Mouse (Mus musculus) granulocyte monocyte progenitor cell, adult 5-6 weeks (primary cell): ENCODE results near the gene Olfr543. TPM values are rescaled to one million over a fixed set of nuclear protein-coding genes. Genes with fewer than 3 reads are reported as not detected.

Source experiments
- ATAC-seq: replicated peaks from 2 replicates; pipeline ENCODE4 v1.8.0; 2016; ENCODE audit warnings: mild to moderate bottlenecking, moderate TSS enrichment, inconsistent platforms; ENCODE audit not compliant: poor library complexity, severe bottlenecking
- total RNA-seq, 2 experiments: library from RNA; stranded (forward) in 1 of 2; stranded (reverse) in 1 of 2; fragments of 200-712, 200-1000 nt in 1 of 2; fragments of >200 nt in 1 of 2; fragmentation: Nextera tagmentation in 1 of 2; gene quantifications; 2 replicates each; pipeline ENCODE4 v1.2.3; 2014 to 2017

Olfr543 gene
- total RNA-seq, 2 experiments from 2014 or later = not detected

DNA sequence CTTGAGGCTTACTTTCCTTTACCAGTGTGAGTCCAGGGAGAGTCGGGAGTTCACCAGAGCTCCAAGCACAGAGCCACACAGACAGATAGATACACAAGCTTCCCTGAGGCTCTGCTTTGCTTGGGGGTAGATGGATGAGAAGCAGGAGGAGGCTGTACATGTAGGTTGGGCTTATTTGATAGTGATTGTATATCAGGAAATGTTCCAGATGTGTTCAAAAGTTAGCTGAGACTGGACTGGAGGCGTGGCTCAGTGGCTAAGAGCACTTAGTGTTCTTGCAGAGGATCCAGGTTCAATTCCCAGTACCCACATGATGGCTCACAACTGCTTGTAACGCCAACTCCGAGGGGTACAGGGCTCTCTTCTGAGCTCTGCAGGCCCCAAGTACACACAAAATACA, 3.1 kb downstream of the Olfr543 start:
- ATAC-seq = no peak

DNA sequence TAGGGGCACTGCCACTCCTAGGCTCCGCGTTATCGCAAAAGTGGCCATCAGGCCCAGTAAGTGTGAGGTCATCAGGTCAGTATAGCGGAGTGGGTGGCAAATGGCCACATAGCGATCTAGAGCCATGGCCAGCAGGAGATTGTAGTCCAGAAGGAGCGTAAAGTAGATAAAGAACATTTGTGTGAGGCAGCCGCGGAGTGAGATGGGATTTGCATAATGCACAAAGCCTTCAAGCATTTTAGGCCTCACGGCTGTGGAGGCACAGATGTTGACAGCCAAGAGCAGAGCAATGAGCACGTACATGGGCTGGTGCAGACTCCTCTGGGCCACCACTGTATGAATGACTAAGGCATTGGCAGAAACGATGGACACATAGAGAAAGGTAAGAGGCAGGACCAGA, 4.1 kb downstream of the Olfr543 start:
- ATAC-seq = no peak

DNA sequence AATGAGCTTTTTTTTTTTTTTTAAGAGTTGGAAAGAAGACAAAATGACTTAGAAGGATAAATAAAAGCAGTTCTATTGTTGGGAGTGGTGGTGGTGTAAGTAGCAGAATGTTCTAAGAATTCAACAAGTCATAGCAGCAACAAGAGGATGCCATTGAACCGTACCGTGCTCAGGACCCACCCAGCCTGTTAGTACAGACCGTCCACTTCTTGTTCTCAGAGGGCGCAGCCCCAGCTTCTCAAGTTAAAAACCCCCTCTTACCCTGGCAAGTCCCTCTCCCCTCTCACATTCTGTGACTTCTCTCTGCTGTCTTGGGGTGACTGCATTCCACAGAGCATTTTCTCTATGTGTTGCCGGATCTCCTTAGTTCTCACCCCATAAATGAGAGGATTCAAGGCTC, 4.9 kb downstream of the Olfr543 start:
- ATAC-seq = no peak

DNA sequence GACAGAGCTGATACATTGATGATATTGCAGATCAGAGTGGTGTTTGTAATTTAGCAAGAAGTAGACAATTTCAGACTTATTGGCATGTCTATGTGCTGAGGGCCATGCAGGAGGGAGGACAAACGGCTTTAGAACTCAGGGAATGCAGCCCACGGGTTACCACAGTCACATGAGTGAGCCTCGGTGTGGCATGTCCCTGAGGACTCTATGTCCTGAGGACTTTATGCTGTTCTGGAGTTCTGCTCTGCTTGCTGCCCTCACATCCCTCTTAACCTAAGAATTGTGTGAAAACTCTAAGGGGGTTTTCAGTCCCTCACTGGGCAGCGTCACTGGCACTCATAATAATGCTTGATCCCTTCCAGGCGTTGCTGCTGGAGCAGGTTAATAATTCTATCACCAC, 8.8 kb downstream of the Olfr543 start:
- no peak for ATAC-seq

DNA sequence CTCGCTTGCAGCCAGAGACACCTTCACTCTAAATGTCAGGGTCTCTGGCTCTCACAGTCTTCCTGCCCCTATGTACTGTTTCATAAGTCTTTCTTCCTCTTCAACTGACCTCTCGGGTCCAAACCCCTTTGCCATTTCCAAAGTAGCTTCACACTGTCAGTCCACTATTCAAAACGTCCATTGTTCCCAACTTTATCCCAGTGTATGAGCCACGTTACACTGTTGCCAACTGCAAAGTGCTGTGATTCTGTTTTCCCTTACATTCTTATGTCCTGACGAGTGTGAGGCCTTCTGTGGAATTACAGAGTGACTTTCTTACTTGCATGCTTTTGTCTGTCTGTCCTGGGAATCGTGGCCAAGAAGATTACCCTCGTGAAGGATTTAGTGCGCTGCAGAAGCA, 13.9 kb downstream of the Olfr543 start:
- no peak for ATAC-seq

DNA sequence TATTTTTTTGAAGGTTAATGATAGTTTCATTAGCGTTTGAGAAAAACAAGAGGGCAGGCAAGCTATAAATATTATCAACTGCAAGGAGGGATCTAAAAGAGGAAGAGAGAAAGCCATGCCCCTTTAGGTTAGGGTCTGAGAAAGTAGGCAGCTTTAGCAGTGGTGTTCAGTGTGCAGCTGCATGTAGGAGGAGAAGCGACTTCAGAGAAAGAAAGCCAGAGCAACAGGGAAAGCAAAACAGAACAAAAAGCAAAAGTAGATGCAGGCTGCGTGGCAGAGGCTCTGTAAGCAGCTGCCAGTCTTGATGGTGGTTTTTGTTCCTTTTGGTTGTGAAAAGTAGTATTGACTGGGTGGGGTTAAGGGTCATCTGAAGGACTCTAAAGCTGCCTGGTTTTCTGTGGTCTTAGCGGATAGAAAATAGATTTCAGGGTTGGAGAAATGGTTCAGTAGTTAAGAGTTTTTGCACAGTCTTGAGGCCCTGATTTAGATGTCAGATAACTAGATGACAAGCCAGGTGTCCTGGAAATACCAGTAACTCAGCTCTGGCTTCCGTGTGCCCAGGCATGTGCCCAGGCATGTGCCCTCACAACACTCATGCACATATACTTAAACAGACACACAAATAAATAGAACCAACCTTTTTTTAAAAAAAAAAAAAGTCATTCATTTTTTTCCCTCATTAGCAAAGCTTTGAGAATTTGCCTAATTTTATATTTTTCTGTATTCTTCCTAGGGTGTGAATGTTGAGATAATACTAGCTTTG, 22.7 kb downstream of the Olfr543 start:
- ATAC-seq = no peak

DNA sequence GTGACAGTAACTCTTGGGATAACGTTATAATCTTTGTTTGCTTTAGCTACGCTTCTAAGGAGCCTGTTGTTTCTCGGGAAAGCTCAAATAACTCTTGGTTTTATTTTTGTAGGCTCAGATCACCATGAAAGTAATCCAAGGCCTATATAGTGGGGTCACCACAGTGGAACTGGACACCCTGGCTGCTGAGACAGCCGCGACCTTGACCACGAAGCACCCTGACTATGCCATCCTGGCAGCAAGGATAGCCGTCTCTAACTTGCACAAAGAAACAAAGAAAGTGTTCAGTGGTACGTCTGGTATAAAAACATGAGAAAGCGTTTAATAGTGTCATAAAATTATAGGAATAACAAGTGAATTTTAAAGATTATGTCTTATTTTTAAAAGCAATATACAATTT, 35.0 kb downstream of the Olfr543 start:
- no peak for ATAC-seq

DNA sequence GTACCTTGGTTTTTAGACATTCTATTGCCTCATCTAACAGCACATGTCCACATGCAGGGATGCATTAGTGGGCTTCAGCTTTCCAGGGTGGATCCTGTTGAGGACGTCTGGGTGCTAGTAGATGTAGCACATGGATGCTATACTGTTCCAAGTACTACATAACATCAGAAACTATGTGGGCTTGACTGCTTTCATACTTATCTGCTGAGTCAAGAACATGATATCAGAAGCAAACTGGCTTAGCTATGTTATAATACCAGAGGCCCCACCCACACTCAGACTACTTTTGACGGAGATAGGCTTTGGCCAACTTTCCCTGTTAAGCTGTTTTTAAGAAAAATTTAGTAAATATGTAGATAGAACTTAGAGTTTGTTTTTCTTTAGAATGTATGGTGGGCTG, 37.2 kb downstream of the Olfr543 start:
- ATAC-seq = no peak

DNA sequence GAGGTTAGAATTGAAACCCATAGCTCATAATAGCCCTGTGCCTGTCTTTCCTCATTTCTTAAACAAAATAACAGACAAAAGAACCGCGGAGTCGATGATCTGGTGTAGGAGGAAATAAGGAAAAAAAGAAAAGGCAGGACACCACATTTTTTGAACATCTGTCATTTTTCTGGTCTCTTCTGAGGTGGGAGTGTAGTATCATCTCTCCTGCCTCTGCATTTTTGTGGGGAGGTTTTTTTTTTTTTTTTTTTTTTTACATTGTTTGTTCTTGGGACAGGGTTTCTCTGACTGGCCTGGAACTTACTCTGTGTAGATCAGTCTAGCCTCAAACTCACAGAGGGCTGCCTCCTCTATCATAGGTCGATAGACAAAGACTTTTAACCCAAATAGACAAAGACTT, 39.0 kb downstream of the Olfr543 start:
- no peak for ATAC-seq

DNA sequence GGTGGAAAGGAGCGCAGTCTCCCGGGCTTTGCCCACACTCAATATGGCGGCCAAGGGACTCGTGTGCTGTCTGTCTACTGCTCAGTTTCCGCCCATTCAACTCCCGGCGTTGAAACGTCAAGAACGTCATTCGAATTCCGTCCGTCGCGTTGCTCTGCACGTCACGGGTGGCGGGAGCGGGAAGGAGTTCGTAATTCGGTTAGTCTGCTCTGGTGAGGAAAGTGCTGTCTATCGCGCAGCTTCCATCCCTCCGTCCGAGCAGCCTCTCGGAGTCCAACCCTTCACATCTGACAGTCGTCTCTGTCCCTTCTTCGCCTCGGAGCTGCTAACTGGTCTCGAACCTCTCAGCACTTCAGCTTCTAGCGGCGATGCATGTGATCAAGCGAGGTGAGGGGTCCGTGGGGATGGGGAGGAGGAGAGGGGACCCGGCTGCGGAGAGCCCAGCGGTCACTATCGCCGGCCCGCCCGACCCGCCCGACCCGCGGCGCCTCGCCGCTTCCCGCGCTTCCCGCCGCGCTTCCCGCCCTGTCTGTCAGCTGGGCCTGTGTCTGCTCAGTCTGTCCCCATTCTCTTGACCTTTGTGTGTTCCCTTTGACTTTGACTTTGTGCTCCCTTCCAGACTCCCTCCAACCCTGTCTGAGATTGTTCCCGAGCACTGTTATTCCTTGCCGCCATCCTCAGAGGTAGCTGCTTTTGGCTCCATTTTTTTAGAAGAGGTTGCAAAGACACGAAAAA, 39.7 kb downstream of the Olfr543 start, which contains the start of gene Rrm1:
Rrm1 (plus strand) TSS at position 39 of the 735 bp plus-strand sequence.
- peak; percentile 99 for ATAC-seq

DNA sequence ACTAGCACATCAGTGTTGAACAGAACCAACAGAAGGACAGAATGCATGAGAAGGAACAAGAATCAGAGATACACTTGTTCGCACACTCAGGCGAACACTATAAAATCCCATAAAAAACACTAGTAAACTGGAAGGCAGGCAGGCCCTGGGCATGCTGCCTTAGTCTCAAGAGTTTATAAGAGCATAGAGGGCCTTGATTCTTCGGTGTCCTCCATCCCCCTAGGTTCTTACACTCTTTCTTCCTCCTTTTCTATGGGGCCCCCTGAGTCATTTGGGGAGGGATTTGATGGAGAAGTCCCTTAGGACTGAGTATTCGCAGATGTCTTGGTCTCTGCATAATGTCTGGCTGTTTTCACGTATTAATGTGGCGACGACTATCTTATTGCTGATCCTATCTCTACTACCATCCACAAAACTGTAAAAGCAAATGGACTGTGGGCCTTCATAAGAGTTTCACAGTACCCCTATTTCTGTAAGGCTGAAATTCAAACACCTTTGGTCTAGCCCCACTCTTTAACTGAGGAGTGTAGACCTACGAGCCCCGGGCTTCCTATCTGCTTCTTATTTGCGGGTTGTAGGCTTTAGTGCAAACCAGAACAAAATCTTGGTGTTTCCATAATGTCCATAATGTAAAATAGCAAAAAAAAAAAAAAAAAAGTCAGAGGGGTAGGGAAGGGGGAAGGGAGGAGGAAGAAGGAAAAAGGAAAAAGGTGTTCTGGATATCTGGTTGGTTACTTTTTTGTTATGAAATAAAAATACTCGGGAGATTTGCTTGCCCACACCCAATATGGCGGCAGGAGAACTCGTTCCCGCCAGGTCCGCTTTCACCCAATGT, 40.4 kb downstream of the Olfr543 start:
- ATAC-seq = no peak

DNA sequence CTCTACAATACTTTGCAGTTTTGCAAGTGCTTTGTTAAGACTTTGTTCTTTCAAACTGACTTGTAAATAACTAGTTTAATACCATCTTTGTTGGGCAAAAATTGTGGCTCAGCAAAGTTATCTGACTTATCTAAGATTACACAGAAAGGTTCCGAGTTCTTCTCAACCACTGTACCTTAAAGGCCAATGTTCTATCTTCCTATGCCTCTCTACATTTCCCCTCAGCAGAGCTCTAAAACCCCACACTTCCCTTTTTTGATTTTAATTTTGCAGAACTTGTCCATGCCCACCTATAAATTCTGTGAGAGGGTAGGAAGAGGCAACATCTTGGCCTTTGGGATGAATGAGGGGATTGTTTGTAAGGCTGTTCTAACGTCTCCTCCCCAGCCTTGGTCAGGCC, 47.1 kb downstream of the Olfr543 start:
- ATAC-seq = peak; percentile 50

Other genes starting within 250 kb of the Olfr543 start
- 277 and 290 TPM in 2 replicates for gene Rhog, start 225.6 kb downstream of the Olfr543 start, total RNA-seq (2014; fragmentation: Nextera tagmentation)
- gene Rhog, start 225.6 kb downstream of the Olfr543 start, total RNA-seq (2017) = 52.9 and 57.3 TPM in 2 replicates
- gene Stim1, start 213.9 kb downstream of the Olfr543 start, total RNA-seq (2014; fragmentation: Nextera tagmentation) = 30.5 and 48.2 TPM in 2 replicates
- 22.9 and 28.3 TPM in 2 replicates for gene Stim1, start 213.9 kb downstream of the Olfr543 start, total RNA-seq (2017)
- 171 and 252 TPM in 2 replicates for gene Rrm1, start 40.0 kb downstream of the Olfr543 start, total RNA-seq (2014; fragmentation: Nextera tagmentation)
- 642 and 757 TPM in 2 replicates for gene Rrm1, start 40.0 kb downstream of the Olfr543 start, total RNA-seq (2017)
- gene Olfr544, start 6.6 kb upstream of the Olfr543 start, total RNA-seq (2014; fragmentation: Nextera tagmentation) = not detected in 2 replicates
- gene Olfr544, start 6.6 kb upstream of the Olfr543 start, total RNA-seq (2017) = not detected in 2 replicates
- not detected in 2 replicates for gene Olfr545, start 17.9 kb upstream of the Olfr543 start, total RNA-seq (2014; fragmentation: Nextera tagmentation)
- gene Olfr545, start 17.9 kb upstream of the Olfr543 start, total RNA-seq (2017) = not detected in 2 replicates
- not detected in 2 replicates for gene Olfr547, start 53.1 kb upstream of the Olfr543 start, total RNA-seq (2014; fragmentation: Nextera tagmentation)
- not detected in 2 replicates for gene Olfr547, start 53.1 kb upstream of the Olfr543 start, total RNA-seq (2017)
- gene Olfr548-ps1, start 59.2 kb upstream of the Olfr543 start, total RNA-seq (2014; fragmentation: Nextera tagmentation) = not detected in 2 replicates
- gene Olfr548-ps1, start 59.2 kb upstream of the Olfr543 start, total RNA-seq (2017) = not detected in 2 replicates
- gene Olfr549, start 68.2 kb upstream of the Olfr543 start, total RNA-seq (2014; fragmentation: Nextera tagmentation) = not detected in 2 replicates
- not detected in 2 replicates for gene Olfr549, start 68.2 kb upstream of the Olfr543 start, total RNA-seq (2017)
- gene Trim21, start 83.8 kb upstream of the Olfr543 start, total RNA-seq (2014; fragmentation: Nextera tagmentation) = 14.9 and 15.9 TPM in 2 replicates
- gene Trim21, start 83.8 kb upstream of the Olfr543 start, total RNA-seq (2017) = 31.5 and 33.5 TPM in 2 replicates
- not detected in 2 replicates for gene Olfr550, start 89.8 kb upstream of the Olfr543 start, total RNA-seq (2014; fragmentation: Nextera tagmentation)
- not detected in 2 replicates for gene Olfr550, start 89.8 kb upstream of the Olfr543 start, total RNA-seq (2017)
- gene Olfr551, start 110.2 kb upstream of the Olfr543 start, total RNA-seq (2014; fragmentation: Nextera tagmentation) = not detected in 2 replicates
- not detected in 2 replicates for gene Olfr551, start 110.2 kb upstream of the Olfr543 start, total RNA-seq (2017)
- gene Olfr552, start 116.1 kb upstream of the Olfr543 start, total RNA-seq (2014; fragmentation: Nextera tagmentation) = not detected in 2 replicates
- gene Olfr552, start 116.1 kb upstream of the Olfr543 start, total RNA-seq (2017) = 0.09 TPM in 1 of 2 replicates, not detected in the other
- gene Olfr553, start 136.5 kb upstream of the Olfr543 start, total RNA-seq (2014; fragmentation: Nextera tagmentation) = not detected in 2 replicates
- not detected in 2 replicates for gene Olfr553, start 136.5 kb upstream of the Olfr543 start, total RNA-seq (2017)
- gene Olfr554, start 156.8 kb upstream of the Olfr543 start, total RNA-seq (2014; fragmentation: Nextera tagmentation) = not detected in 2 replicates
- gene Olfr554, start 156.8 kb upstream of the Olfr543 start, total RNA-seq (2017) = not detected in 2 replicates
- not detected in 2 replicates for gene Olfr555, start 177.1 kb upstream of the Olfr543 start, total RNA-seq (2014; fragmentation: Nextera tagmentation)
- not detected in 2 replicates for gene Olfr555, start 177.1 kb upstream of the Olfr543 start, total RNA-seq (2017)
- not detected in 2 replicates for gene Olfr556, start 183.2 kb upstream of the Olfr543 start, total RNA-seq (2014; fragmentation: Nextera tagmentation)
- not detected in 2 replicates for gene Olfr556, start 183.2 kb upstream of the Olfr543 start, total RNA-seq (2017)
- 4.8 and 13.0 TPM in 2 replicates for gene Trim68, start 205.6 kb upstream of the Olfr543 start, total RNA-seq (2014; fragmentation: Nextera tagmentation)
- gene Trim68, start 205.6 kb upstream of the Olfr543 start, total RNA-seq (2017) = 5.7 and 6.1 TPM in 2 replicates
- not detected in 2 replicates for gene Olfr557, start 214.2 kb upstream of the Olfr543 start, total RNA-seq (2014; fragmentation: Nextera tagmentation)
- not detected in 2 replicates for gene Olfr557, start 214.2 kb upstream of the Olfr543 start, total RNA-seq (2017)
- not detected in 2 replicates for gene Olfr558, start 220.5 kb upstream of the Olfr543 start, total RNA-seq (2014; fragmentation: Nextera tagmentation)
- not detected in 2 replicates for gene Olfr558, start 220.5 kb upstream of the Olfr543 start, total RNA-seq (2017)
- not detected in 2 replicates for gene Olfr33, start 237.4 kb upstream of the Olfr543 start, total RNA-seq (2014; fragmentation: Nextera tagmentation)
- gene Olfr33, start 237.4 kb upstream of the Olfr543 start, total RNA-seq (2017) = not detected in 2 replicates
- gene Olfr559, start 245.8 kb upstream of the Olfr543 start, total RNA-seq (2014; fragmentation: Nextera tagmentation) = not detected in 2 replicates
- gene Olfr559, start 245.8 kb upstream of the Olfr543 start, total RNA-seq (2017) = not detected in 2 replicates